Mouse (Mus musculus) layer of hippocampus, postnatal 25 days (tissue): ENCODE measurements around the gene Hoxd12. TPM values are rescaled to one million over a fixed set of nuclear protein-coding genes. Genes with fewer than 3 reads are reported as not detected.

Experiments used
- DNase-seq, 2 experiments: peaks; one replicate each; pipeline ENCODE4 v3.0.0; 2022; ENCODE audit warnings: mixed read lengths in 2 of 2, low spot score in 1 of 2; ENCODE audit errors: extremely low spot score in 1 of 2
- total RNA-seq, 2 experiments: library from RNA; stranded (reverse); gene quantifications; 2 replicates each; pipeline ENCODE4 v1.2.3; 2021

The Hoxd12 gene
- total RNA-seq, 2 experiments from 2014 or later = not detected

DNA sequence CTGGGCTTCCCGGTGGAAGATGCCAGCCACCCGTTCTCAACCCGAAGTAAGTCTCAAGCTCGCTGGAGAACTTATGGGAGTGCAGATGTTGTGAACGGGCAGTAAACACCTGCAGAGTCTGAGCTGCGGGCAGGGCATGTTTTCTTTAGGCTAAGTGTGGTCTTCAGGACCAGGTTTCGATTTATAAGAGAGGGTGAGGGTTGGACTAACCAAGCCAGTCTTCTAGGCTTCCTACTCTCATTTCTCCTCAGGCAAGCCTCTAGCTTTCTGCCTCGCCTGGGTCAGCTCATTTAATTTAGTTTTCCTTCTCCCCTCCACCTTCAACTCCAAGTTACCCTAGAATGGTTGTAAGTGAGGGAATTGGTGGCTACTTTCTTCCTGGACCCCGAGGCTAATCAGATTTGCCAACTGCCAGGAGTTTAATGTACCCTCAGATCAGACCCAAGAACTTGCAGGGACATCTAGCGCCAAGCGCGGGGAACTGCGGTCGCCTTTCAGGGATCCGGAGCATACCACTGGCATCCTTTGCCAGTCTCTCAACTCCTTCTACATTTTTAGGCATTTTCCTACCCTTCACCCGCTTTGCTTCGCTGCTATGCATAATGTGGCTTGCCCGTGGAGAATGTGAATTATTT, 11.4 kb upstream of the Hoxd12 start:
- DNase-seq = peak in 1 of 2 experiments; percentile 62

DNA sequence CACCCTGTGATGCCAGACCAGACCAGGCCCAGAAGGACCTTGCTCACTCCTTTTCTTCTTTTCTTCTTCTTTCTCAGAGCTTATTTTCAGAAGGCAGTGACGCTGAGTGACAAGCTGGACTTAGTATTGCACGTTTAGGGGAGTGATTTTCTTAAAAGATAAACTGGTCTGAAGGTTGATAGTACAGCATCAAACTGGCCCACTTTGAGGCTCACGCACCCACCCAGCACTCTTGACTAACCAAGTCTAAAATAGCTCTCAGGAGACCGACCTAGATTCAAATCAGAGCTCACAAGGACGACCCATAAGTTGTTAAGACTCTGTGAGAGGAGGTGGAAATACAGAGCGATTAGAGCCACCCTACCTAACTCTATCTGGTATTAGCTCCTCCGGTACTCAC, 8.4 kb upstream of the Hoxd12 start:
- DNase-seq = no peak

DNA sequence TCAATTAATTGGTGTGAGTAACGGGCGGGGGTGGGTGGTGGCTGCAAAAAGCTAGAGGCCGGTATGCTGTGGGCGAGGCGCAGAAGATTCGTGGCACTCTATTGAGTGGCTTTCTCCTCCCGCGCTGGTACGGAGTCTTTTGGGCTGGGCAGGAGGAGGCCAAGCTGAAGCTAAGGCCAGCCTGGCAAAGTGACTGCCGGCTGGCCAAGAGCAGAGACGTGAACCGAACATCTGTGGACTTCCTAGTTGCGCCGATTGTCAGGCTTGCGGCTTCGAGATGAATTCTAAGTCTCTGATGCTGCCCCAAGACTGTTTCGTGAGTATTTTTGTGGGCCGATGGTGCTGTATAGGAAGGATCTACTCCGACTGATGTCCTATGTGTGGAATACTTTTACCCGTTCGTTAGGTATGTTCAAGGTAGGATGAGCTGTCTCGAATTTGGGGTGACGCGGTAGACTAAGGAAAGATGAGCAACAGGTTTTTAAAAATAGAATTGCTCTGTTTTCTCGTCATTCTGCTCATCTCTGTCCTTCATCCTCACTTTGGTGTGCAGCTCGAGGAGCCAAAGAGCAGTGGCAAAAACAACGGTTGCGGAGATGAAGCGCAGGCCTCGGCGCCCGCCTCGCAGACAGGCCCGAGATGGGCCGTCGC, 7.5 kb upstream of the Hoxd12 start:
- no peak for DNase-seq

DNA sequence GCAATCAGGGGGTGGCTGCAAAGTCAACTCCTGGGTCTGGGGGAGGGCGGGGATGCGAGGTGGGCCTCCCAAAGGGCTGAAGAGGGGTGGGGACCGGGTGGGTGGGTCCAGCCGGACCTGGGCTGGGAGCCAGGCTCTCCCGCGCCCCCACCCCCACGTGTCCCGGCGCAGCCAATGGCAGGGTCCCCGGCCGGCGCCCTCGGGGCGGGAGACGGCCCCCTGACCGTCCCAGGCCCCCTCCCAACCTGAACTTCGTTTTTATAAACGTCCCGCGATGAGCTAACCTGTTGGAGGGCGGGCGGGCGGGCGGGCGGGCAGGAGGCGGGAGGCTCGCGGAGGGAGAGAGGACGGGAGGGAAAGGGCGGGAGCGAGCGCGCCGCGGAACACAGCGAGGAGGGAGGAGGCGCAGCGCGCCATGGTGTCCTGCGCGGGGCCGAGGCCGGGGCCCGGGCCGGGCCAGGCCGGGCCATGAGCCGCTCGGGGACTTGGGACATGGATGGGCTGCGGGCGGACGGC, 6.9 kb upstream of the Hoxd12 start, which contains the start of gene Hoxd13:
Gene Hoxd13 (plus strand): TSS at position 469 of the 516 bp plus-strand sequence.
- no peak for DNase-seq

DNA sequence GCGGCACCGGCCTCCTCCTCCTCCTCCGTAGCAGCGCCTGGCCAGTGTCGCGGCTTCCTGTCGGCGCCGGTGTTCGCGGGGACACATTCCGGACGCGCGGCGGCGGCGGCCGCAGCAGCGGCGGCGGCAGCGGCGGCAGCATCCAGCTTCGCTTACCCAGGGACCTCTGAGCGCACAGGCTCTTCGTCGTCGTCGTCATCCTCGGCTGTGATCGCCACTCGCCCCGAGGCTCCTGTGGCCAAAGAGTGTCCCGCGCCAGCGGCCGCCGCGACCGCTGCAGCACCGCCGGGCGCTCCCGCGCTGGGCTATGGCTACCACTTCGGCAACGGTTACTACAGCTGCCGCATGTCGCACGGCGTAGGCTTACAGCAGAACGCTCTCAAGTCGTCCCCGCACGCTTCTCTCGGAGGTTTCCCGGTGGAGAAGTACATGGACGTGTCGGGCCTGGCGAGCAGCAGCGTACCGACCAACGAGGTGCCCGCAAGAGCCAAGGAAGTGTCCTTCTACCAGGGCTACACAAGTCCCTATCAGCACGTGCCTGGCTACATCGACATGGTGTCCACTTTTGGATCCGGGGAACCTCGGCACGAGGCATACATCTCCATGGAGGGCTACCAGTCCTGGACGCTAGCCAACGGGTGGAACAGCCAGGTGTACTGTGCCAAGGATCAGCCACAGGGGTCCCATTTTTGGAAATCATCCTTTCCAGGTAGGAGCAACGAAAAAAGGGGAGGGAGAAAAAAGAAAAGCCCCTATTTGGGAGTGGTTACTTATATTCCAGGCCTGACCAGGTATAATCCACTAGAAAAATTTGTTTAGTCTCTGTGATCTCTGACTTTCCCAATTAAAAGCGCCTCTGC, 6.2 kb upstream of the Hoxd12 start:
- DNase-seq = no peak

DNA sequence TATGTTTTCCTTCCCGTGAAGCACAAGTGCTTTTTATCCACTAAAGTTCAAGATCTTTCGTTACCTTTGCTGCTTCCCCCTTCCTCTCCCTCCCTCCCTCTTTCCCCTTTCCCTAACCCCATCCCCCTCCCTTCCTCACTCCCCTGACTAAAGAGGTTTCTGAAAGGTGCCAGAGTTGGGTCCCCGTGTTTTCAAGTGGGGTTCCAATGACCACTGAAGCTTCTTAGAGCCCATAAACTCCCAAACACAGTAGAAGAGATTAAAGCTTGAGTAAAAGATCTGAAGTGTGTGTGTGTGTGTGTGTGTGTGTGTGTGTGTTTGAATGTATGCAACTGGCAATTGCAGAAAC, 5.6 kb upstream of the Hoxd12 start:
- DNase-seq = no peak

DNA sequence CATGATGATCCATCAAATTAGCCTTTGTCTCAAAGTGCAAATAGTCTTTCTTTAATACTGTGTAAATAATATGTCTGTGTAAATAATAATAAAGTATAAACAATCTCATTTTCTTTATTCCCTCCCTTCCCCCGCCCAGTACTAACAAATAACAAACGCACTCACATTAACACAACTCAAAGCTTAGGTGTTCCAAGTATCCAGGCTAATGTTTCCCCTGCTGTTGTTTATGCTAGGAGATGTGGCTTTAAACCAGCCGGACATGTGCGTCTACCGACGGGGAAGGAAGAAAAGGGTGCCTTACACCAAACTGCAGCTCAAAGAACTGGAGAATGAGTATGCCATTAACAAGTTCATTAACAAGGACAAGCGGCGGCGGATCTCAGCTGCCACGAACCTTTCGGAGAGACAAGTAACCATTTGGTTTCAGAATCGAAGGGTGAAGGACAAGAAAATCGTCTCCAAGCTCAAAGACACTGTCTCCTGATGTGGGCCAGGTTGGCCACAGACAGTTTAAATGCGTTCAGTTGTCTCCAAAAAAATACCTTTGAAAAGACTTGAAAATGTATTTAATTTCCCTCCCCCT, 5.1 kb upstream of the Hoxd12 start:
- no peak for DNase-seq

DNA sequence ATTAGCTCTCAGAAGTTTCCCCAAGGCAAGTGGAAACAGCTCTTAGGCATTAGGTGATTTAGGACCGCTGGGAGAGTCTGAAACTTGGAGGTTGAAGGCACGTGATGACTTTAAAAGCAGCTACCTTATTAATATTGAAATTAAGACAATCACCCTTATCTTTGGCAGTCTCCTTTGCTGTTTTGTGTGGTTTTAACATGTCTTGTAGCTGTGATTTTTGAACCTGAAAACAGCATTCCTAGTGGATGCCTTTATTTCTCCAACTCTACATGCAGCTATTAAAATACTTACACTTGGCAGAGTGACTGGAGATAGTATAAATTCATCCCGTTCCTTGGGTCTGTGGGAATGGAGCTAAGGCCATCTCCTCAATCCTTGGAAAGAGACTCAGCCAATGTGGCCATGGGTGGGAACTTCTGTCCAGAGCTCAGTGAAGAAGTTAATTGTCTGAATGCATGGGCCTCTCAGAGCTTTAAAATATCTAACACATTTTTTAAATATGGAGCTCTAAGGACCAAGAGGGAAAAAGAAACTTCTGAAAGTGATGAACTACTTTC, 4.1 kb upstream of the Hoxd12 start:
- no peak for DNase-seq

DNA sequence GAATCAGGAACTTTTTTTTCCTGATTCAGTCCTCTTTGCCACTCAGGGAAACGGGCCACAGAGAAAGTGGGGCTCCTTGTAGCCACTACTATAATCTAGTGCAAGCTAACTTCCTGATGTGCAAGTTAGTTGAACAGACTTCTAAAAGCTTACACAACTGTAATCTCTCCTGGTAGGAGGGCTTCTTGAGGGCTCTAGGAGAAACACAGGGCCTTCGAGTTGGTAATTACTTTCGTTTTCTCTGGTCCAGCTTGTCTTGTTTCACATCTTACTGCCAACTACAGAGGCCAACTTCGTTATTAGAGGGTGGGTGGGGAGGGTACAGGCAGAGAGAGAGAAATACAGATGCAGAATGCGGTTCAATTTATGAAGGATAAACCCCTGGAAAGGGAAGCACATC, 3.0 kb upstream of the Hoxd12 start:
- no peak for DNase-seq

DNA sequence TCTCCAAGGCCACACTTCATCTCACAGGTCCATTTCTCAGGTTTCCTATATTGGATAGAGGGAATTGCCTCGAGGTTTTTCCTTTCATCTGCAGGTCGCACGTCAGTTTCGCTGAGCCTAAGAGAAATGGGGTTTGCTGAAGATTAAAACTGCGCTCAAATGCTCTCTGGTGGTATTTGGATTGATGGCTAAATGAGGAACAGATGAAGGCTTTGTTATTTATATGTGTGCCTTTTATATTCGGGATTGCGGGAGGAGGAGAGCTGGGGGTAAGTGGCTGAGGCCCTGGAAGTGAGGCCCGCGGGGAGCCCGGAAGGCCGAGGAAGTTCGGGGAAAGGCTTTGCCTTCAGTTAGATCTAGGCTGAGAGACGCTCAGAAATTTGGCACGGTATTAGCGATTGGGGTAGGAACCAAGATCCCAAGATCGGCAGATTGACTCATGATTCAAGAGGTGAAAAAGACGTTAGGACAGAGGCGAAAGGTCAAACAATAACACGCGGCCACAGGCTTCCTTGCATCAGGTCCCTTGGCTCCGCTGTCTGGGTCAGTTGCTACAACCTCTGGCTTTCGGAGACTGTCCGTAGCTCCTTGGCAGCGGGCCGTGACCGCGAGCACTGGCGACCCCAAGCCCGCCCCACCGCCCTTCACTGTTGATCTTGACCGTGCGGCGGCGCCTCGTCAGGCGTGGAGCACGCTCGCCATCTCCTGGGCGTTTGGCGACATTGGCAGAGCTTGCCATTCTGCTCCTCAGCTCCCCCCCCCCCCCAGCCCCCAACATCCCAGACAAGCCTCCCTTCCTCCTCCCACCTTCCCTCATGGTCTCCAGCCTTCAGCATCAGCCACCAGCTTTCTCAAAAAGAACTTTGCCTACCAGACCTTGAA, 2.1 kb upstream of the Hoxd12 start:
- DNase-seq = peak in 1 of 2 experiments; percentile 44

DNA sequence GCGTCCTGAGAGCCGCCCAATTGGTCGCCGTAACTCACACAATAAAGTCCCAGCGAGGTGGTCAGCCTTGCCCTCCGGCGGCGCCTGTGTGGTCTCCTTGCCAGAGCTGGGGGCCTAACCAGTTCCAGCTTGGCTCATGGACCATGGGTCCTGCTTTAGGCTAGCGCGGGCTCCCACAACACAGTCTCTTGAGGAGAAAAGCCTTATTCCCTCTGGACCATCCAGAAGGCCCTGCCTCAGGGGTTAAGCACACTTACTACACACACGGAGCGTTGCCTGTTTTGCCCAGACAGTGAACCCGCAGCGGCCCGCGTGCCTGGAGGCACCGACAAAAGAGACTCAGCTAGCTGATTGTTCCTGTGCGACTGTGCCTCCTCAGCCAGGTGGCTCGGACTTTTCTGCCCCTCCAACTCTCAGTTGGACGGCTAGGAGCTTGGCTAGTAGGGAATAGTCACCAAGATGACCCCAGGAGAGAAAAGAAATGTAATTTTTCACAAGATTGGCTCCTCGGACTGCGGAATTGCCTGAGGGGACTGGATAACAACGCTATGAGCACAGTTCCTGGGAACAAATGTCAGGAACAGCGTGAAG, 883 bp upstream of the Hoxd12 start:
- DNase-seq = no peak

DNA sequence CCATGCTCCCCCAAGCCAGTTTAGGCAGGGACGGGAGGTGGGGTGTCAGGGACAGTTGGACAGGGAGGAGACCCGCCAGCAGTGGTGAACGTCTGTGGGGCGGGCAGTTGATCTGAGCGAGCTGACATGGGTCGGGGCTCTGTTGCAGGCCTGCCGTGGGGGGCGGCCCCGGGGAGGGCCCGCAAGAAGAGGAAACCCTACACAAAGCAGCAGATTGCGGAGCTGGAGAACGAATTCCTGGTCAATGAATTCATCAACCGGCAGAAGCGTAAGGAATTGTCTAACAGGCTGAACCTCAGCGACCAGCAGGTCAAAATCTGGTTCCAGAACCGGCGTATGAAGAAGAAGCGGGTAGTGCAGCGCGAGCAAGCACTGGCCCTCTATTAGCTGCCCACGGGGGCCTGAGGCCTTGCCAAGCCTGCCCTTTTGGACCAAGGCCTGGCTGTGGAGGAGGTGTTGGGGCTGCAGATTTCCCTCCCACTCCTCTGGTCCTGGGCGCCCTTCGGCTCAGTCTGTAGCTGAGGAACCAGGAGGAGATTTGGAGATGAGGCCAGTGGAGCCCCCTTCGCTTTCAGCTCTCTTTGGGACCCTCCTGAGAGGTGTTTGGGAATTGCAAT, 961 bp downstream of the Hoxd12 start:
- DNase-seq = no peak

DNA sequence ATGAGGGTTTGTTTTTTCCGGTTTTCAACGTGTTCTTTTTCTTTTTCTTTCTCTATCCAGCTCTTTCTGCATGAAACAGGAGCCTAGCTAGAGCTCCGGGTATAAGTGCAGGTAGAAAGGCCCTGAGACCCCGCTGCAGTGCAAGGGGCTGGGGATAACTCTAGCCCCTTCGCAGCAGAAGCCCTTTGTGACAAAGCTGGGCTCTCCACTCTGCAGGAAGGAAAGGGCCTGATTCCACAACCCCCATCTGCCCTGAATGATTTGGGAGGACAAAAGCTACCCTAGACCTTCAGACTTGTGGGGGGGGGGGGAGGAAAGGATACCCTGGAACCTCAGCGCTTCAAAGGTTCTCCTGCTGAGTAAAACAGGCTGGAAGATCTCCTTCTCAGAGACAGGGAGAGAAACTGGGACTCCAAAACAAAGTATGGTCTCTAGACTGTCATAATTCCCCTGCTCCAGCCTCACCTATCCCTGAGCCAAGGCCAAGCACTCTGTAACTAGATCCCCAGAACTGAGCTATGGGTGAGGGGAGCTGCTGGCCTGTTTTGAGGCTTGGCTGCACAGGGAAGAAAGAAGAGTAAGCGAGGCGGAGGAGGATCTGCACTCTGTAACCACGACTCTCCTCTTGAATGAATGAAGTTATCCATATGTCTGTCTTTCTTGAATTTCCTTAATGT, 1.7 kb downstream of the Hoxd12 start:
- DNase-seq = no peak

DNA sequence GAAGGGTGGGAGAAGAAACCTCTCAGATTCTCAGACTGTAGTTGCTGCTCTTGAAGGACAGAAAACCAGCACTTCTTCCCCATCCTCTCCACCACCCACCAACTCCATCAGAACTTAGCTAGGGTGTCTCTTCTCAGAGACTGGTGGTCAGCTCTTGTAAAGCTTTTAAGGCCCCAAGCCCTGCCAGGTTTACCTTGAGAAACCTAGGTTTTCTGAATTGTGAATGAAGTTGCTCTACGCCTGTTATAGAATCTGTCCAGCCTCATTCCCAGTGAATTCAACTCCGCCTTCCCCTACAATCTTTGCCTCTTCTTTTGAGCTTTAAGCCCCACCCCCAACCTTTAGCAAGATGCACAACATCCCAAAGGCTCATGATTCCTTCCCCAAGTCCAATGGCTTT, 2.3 kb downstream of the Hoxd12 start:
- no peak for DNase-seq

DNA sequence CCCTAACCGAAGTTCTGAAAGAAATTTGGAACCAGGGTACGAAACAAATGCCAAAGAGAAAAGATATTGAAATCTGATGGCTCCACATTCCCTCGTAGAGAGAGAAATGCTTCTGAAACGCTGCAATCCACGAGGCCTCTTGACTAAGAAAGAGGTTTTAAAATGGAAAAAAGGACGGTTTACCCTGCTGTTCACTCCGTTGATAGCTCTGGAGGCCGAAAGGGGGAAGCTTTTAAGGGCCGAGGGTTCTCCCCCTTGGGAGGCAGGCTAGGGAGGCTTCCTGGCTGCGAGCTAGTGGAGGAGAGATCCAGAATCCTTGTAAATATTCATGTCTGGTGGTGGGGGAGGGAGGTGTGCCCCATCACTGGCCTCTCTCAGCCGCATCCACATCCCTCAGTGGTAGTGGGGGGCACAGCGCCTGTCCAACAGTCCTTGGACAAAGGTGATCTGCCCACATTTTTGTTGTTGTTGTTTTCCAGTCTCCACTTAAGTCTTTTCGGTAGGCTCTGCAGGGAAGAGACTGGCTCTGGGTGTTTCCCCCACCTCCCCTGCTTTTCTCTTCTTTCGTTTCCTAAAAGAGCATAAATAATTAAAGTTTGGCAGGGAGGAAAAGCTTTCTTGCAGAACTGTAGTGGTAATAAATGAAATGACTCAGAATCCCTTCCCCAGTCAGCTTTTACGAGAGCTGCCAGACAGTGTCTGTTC, 4.2 kb downstream of the Hoxd12 start, which contains the start of gene Hoxd11:
Gene Hoxd11 (plus strand): TSS at position 667 of the 705 bp plus-strand sequence.
- DNase-seq = no peak

DNA sequence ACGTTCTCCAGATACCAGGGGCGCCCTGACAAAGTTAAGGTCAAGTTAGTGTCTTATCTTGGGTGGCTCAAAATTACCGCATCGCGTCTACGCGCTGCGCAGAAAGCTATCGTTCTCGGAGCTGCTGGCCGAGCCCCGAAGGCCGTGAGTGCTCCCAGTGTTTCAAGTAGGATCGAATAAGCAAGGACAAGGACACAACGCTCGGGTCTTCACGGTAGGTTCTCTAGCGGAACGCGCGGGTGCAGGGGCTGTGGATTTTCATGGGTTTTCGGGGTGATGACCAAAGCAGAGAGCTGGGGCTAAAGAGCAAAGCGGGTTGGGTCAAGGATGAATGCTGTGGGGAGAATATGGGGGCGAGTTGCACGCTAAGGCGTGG, 4.8 kb downstream of the Hoxd12 start:
- DNase-seq = no peak

DNA sequence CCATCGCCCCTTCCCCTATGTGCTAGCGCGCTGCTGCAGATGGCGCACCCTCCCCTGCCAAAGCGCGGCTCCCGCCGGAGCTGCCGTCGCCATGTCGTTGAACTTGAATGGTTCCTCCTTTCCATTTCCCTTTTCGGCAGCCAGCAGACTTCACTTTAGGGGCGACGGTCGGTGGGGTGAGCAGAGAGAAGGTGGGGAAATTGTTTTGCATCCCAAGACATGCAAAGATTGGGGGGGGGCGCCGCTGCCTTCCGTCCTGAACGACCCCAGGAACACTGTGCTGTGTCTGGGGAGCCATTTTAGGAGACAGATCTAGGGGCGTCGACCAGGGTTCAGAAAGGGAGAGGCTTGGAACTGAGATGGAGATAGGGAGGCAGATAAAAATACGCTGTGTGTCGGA, 5.2 kb downstream of the Hoxd12 start:
- DNase-seq = no peak
